8 mouse cellular contexts compared by ENCODE assay signal in genomic region chr6:114917129-114917528, GRCm38 (mm10). TPM values are rescaled to one million over a fixed set of nuclear protein-coding genes. Genes with fewer than 3 reads are reported as not detected.
A peak's percentile ranks its signal among the peaks of the same experiment; 100 is the strongest.
DNase-seq lines count a peak whose midpoint lies in the region; ATAC-seq lines count a peak whose summit lies in the region.

No protein-coding gene starts in this region.

- ATAC-seq in kidney, embryonic 14.5 days (ENCODE audit: low FRiP score, low TSS enrichment), result no peak
- ATAC-seq in embryonic facial prominence, embryonic 12.5 days (ENCODE audit: insufficient number of reproducible peaks, insufficient read depth, low FRiP score, low TSS enrichment), result no peak
- no peak for ATAC-seq in hindbrain, embryonic 16.5 days
- no peak for ATAC-seq in midbrain, embryonic 15.5 days (replicated peaks)
- ATAC-seq in inflammation-experienced regulatory T-cells, adult 6 months, result no peak

- H3K4me2 ChIP-seq in kidney, embryonic 14.5 days (replicated peaks; ENCODE audit: low read depth, low read length), result peak overlapping the region; percentile 66
- peak overlapping the region; percentile 76 for H3K4me2 ChIP-seq in embryonic facial prominence, embryonic 12.5 days (replicated peaks)
- peak overlapping the region; percentile 60 for H3K4me2 ChIP-seq in hindbrain, embryonic 16.5 days (ENCODE audit: low read length)
- peak overlapping the region; percentile 61 for H3K4me2 ChIP-seq in midbrain, embryonic 15.5 days

- peak overlapping the region; percentile 67; the same call in 1 of the 2 replicates for H3K27ac ChIP-seq in kidney, embryonic 14.5 days (ENCODE audit: low read depth, low read length)
- peak overlapping the region; percentile 80 for H3K27ac ChIP-seq in embryonic facial prominence, embryonic 12.5 days
- H3K27ac ChIP-seq in hindbrain, embryonic 16.5 days (ENCODE audit: low read depth, low read length), result peak overlapping the region; percentile 46
- H3K27ac ChIP-seq in midbrain, embryonic 15.5 days, result 0 out of 2 replicates have a peak overlapping the region, but pooled peaks have one; percentile 32

- H3K9ac ChIP-seq in kidney, embryonic 14.5 days (ENCODE audit: low read depth, low read length), result 0 out of 2 replicates have a peak overlapping the region, but pooled peaks have one; percentile 5
- H3K9ac ChIP-seq in embryonic facial prominence, embryonic 12.5 days, result 0 out of 2 replicates have a peak overlapping the region, but pooled peaks have one; percentile 19
- H3K9ac ChIP-seq in hindbrain, embryonic 16.5 days (ENCODE audit: low read depth, low read length), result no peak overlapping the region
- no peak overlapping the region for H3K9ac ChIP-seq in midbrain, embryonic 15.5 days

- no peak for DNase-seq in kidney, adult 11 months
- no peak for DNase-seq in natural killer cell, adult 2 months (ENCODE audit: low spot score in 2 of 2)
- DNase-seq in layer of hippocampus, postnatal 14 days (ENCODE audit: low spot score in 2 of 2), result no peak

- WGBS in kidney, embryonic 14.5 days, result 26% methylated on average over 11 of the region's 11 CpGs
- 28% methylated on average over 11 of the region's 11 CpGs for WGBS in embryonic facial prominence, embryonic 12.5 days
- WGBS in hindbrain, embryonic 16.5 days, result 28% methylated on average over 11 of the region's 11 CpGs
- 39% methylated on average over 11 of the region's 11 CpGs for WGBS in midbrain, embryonic 15.5 days

- H3K4me3 ChIP-seq in kidney, embryonic 14.5 days (ENCODE audit: low read length), result peak overlapping the region; percentile 7
- H3K4me3 ChIP-seq in embryonic facial prominence, embryonic 12.5 days, result peak overlapping the region; percentile 75
- peak overlapping the region; percentile 15; the same call in 1 of the 2 replicates for H3K4me3 ChIP-seq in hindbrain, embryonic 16.5 days (ENCODE audit: low read length)
- no peak overlapping the region for H3K4me3 ChIP-seq in midbrain, embryonic 15.5 days

- no peaks in the 10 kb centered on the region; the same call in 1 of the 2 replicates for H3K9me3 ChIP-seq in kidney, embryonic 14.5 days (ENCODE audit: control insufficient read depth, low read length)
- H3K9me3 ChIP-seq in embryonic facial prominence, embryonic 12.5 days, result no peaks in the 10 kb centered on the region
- no peaks in the 10 kb centered on the region for H3K9me3 ChIP-seq in hindbrain, embryonic 16.5 days (ENCODE audit: control insufficient read depth, low read length)
- no peaks in the 10 kb centered on the region for H3K9me3 ChIP-seq in midbrain, embryonic 15.5 days

- no peaks in the 10 kb centered on the region for H3K36me3 ChIP-seq in kidney, embryonic 14.5 days (ENCODE audit: control insufficient read depth, insufficient read depth, low read length)
- no peaks in the 10 kb centered on the region for H3K36me3 ChIP-seq in embryonic facial prominence, embryonic 12.5 days
- H3K36me3 ChIP-seq in hindbrain, embryonic 16.5 days (ENCODE audit: control insufficient read depth, insufficient read depth, low read length), result no peaks in the 10 kb centered on the region
- H3K36me3 ChIP-seq in midbrain, embryonic 15.5 days (replicated peaks), result no peaks in the 10 kb centered on the region

- H3K27me3 ChIP-seq in kidney, embryonic 14.5 days (ENCODE audit: control insufficient read depth, insufficient read depth, low read length), result no peaks in the 10 kb centered on the region
- H3K27me3 ChIP-seq in embryonic facial prominence, embryonic 12.5 days, result no peaks in the 10 kb centered on the region
- no peaks in the 10 kb centered on the region for H3K27me3 ChIP-seq in hindbrain, embryonic 16.5 days (replicated peaks; ENCODE audit: control insufficient read depth, insufficient read depth, low read length)
- H3K27me3 ChIP-seq in midbrain, embryonic 15.5 days (replicated peaks), result no peaks in the 10 kb centered on the region

- peaks cover 72% of the 10 kb centered on the region for H3K4me1 ChIP-seq in kidney, embryonic 14.5 days (ENCODE audit: control insufficient read depth, insufficient read depth, low read length)
- H3K4me1 ChIP-seq in embryonic facial prominence, embryonic 12.5 days, result peaks cover 73% of the 10 kb centered on the region
- peaks cover 75% of the 10 kb centered on the region for H3K4me1 ChIP-seq in hindbrain, embryonic 16.5 days (ENCODE audit: control insufficient read depth, insufficient read depth, low read depth, low read length)
- peaks cover 85% of the 10 kb centered on the region for H3K4me1 ChIP-seq in midbrain, embryonic 15.5 days

RNA-seq across cellular contexts. Expression of gene Vgll4, which starts 52.7 kb away (rescaled TPM):
- 68.8 and 83.0 TPM in 2 replicates for polyA plus RNA-seq in kidney, embryonic 14.5 days (2014; fragmentation: Nextera tagmentation; extraction: Ambion mirVana)
- 135 and 136 TPM in 2 replicates for polyA plus RNA-seq in embryonic facial prominence, embryonic 12.5 days (2016; fragmentation: Nextera tagmentation; extraction: Ambion mirVana)
- 60.2 and 62.0 TPM in 2 replicates for polyA plus RNA-seq in hindbrain, embryonic 16.5 days (2015; fragmentation: Nextera tagmentation; extraction: Ambion mirVana)
- 47.3 and 52.4 TPM in 2 replicates for polyA plus RNA-seq in midbrain, embryonic 15.5 days (2015; fragmentation: Nextera tagmentation; extraction: Ambion mirVana)
- 100 to 1,000 TPM; 118 to 183 (median 152) TPM for polyA plus RNA-seq in inflammation-experienced regulatory T-cells, adult 6 months (2017; shearing (Covaris generic))
- total RNA-seq in layer of hippocampus, postnatal 14 days (2021), result 10 to 100 TPM; 33.3 to 36.2 TPM

Comparison
In these comparisons a context has a peak if more than half of its experiments do, and no peak if none do; other contexts are left out.
1. H3K9ac ChIP-seq: peak in kidney, embryonic 14.5 days (single experiment) and embryonic facial prominence, embryonic 12.5 days (single experiment); none in hindbrain, embryonic 16.5 days (single experiment) and midbrain, embryonic 15.5 days (single experiment).
2. Peak in every context shown above with its lines, with median percentiles within 50 percentile points of each other: H3K27ac ChIP-seq and H3K4me2 ChIP-seq.